Mouse (Mus musculus) small intestine, adult 2 months (tissue): ENCODE results near the gene Plxdc2.

ENCODE experiments used
- CTCF ChIP-seq: fragments of 200-500 bp; IDR thresholded peaks from 2 replicates; pipeline ENCODE4 v1.5.1; 2012; ENCODE audit warnings: low read depth, mild to moderate bottlenecking, control low read depth, inconsistent platforms, low read length, moderate library complexity, mixed read lengths; ENCODE audit not compliant: insufficient replicate concordance, insufficient read length; ENCODE audit errors: extremely low read depth
- POLR2A ChIP-seq: fragments of 200-500 bp; IDR thresholded peaks from 2 replicates; pipeline ENCODE4 v1.6.1; 2012; ENCODE audit warnings: low read depth, mild to moderate bottlenecking, control low read depth, inconsistent platforms, low read length, moderate library complexity

- TF ChIP-seq CTCF (no peak), POLR2A (no peak)
Measured at GRCm38 (mm10) chr2:16355611-16356105, 446 bp upstream of the Plxdc2 start.
